Mouse (Mus musculus): Measurements from ENCODE around the gene Igf1r.

Igf1r gene

GRCm38 (mm10) chr7:68087496-68087895 lies 134.9 kb downstream of the Igf1r start:
- no peak for DNase-seq

- DNase-seq: no peak
These were observed 136.2 kb downstream of the Igf1r start for GRCm38 (mm10) chr7:68088825-68089224.

DNA sequence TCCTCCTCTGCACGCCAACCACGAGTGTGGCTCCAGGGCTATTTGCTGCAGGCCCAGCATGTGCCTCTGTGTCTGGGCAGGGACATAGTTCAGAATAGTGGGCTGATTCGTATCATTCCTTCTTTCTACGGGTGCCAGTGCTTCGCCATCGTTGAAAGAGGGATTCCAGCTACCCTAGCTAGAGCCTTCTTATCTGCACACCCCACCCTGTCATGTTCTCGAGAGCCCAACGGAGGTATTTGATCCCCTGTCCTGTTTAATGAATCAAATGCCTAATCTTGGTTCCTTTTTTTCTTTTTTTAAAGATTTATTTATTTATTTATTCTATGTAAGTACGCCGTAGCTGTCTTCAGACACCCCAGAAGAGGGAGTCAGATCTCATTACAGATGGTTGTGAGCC lies 137.1 kb downstream of the Igf1r start:
- no peak for DNase-seq

GRCm38 (mm10) chr7:68090576-68090975 lies 137.9 kb downstream of the Igf1r start:
- no peak for DNase-seq

GRCm38 (mm10) chr7:68092304-68092978 lies 139.8 kb downstream of the Igf1r start:
- DNase-seq: no peak

DNA sequence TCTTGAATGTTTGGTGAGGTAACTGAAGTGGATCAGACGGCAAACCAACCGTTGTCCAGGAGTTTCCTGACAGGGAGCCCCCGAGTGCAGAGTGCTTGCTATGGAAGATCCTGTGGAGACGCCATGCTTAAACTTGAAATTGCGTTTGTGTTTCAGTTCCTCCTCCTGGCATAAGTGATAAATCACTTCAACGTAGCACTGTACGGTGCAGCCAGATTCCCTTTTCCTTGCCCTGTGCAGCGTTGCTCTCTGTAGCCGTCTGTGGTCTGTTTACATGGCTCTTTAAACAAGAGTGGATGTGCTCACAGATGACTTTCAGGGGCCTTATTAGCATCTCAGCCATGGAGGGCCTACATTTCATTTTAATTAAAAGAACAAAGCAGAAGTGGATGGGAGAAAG lies 141.2 kb downstream of the Igf1r start:
- no peak for DNase-seq

GRCm38 (mm10) chr7:68095574-68095973 lies 142.9 kb downstream of the Igf1r start:
- DNase-seq: no peak

DNA sequence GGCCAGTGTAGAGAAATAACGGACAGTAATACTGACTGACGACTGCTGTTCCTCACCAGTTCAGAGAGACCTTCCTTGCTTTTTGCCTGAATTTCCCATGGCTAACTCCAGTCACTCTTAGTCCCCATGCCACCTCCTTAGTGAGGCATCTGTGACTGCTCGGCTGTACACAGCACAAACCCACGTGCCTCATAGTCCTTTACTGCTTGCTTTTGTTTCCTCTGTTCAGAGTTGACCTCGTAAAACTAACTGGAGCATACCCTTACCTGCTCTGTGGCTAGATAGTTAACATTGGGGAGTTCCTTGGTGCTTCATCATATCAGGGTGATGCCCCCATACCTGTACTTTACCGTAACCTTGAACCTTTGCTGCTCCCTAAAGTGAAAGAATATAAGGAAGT lies 143.8 kb downstream of the Igf1r start:
- no peak for DNase-seq

DNA sequence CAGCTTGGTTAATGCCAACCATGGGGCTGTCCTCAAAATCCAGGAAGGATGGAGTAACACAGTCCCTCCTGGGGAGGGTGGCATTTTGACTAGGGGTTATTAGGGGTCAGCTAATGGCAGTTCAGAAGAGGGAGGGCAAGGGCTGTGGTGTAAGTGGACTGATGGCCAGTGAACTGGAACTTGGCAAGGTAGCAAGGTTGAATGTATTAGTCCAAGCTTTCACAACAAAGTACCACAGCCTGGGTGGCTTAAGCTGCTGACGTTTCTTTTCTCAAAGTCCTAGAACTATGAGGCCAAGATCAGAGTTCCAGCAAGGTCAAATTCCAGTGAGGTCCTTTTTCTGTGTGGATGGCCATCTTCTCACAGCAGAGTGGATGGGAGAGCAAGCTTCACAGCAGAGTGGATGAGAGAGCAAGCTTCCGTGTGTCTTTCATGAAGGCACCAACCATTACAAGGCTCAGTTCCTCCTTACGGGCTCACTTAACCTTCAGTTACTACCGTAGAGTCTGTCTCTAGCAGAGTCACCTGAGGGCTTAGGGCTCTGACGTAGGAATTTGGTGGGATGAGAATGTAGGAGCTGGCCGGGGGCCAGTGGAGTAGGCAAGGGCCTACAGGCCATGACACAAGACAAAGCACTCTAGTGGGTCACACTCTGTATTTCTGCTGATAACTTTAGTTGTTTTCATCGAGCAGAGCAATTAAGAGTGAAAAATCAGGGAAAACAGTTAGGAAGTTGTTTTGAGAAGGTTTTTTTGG lies 144.6 kb downstream of the Igf1r start:
- peak; percentile 58 for DNase-seq

DNA sequence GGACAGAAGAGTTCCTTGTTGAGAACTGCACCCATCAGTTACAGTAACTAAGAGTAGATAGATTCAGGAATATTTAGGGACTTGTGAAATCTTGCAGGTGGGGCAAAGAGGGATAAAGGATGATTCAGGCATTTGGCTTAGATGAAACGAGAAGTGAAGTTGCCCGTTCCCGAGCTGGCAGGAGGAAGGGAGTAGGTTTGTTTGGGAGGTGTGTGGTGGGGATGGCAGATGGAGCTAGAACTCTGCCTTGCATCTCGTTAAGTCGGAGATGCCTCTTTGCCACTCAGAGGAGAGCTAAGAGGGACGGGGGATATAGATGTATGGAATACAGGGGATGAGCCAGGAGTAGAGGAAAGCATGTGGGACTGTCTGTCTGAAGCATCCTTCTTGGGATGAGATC lies 145.5 kb downstream of the Igf1r start:
- no peak for DNase-seq

GRCm38 (mm10) chr7:68100388-68100787 lies 147.8 kb downstream of the Igf1r start:
- no peak for DNase-seq

GRCm38 (mm10) chr7:68102456-68103177 lies 150.0 kb downstream of the Igf1r start:
- peak; percentile 75 for DNase-seq

DNA sequence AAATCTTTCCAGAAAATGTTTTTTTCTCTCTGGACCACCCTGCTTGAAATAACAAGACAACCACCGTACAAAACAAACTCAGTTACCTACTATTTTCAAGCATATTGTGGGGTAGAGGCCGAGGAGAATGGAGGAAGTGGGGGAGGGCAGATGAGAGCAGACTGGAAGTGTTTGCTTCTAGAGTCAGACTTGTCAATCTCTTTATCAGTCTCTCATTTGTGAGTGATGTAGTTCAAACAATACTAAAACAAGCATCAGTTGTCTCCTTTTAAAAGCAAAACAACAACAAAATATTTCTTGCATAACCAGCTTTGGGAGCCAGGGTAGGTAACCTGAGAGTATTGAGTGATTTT lies 150.5 kb downstream of the Igf1r start:
- DNase-seq: no peak

GRCm38 (mm10) chr7:68111532-68111931 lies 158.9 kb downstream of the Igf1r start:
- DNase-seq: no peak

GRCm38 (mm10) chr7:68112582-68112981 lies 160.0 kb downstream of the Igf1r start:
- no peak for DNase-seq

DNA sequence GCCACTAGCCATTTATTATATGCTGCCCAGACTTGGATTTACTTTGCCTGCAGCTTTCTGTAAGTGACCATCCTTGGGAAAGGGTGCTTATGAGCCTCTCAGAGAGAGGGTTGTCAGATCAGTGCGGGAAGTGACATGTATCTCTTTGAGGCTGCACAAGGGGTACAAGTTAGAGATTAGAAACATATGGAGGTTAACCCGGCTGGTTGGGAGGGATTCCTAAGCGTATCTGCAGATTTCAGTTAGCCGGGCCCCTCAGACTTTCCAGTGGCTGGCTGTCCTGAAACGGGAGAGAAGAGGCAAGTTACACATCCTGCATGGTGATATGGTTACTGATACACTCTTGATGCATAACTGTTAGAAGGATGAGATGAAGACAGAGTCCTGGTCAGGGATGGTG lies 161.7 kb downstream of the Igf1r start:
- DNase-seq: no peak

- peak; percentile 36 for DNase-seq
These were observed 162.5 kb downstream of the Igf1r start for GRCm38 (mm10) chr7:68114983-68115715.

DNA sequence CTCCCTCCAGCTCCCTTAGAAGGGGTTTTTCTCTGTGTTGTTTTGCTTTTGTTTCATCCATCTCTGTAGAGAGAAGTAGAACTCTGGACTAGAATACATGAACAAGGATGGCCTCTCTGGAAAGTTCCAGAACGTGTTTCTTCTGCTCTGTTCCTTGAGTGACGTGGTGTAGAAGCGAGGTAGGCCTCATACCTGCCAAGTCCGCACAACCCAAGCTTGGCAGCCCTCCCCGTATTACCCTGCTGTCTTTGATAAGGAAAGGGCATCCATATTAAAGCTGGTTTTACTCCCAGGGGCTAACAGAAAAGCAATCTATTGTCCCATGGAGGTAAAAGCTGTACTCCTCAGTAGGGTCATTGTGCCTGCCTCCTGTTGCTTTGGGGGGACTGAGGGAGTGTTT lies 164.9 kb downstream of the Igf1r start:
- no peak for DNase-seq

GRCm38 (mm10) chr7:68117981-68118380 lies 165.4 kb downstream of the Igf1r start:
- DNase-seq: no peak

GRCm38 (mm10) chr7:68119605-68120004 lies 167.0 kb downstream of the Igf1r start:
- no peak for DNase-seq

- DNase-seq: no peak
These were observed 169.8 kb downstream of the Igf1r start for GRCm38 (mm10) chr7:68122418-68122817.

- no peak for DNase-seq
These were observed 172.7 kb downstream of the Igf1r start for GRCm38 (mm10) chr7:68125347-68125746.

GRCm38 (mm10) chr7:68127799-68128261 lies 175.2 kb downstream of the Igf1r start:
- peak; percentile 70 for DNase-seq
